Mouse (Mus musculus) C2C12 (cell line): ENCODE results near the gene Hcrtr2. TPM values are rescaled to one million over a fixed set of nuclear protein-coding genes. Genes with fewer than 3 reads are reported as not detected.

Experiments
- H3K27me3 ChIP-seq: one replicate; pipeline ENCODE4 v1.6.1; 2011; ENCODE audit not compliant: control insufficient read depth, insufficient read depth, insufficient read length
- H3K36me3 ChIP-seq: one replicate; pipeline ENCODE4 v1.6.1; 2011; ENCODE audit not compliant: control insufficient read depth, insufficient read depth
- H3K4me3 ChIP-seq: one replicate; pipeline ENCODE4 v1.5.1; 2011; ENCODE audit warnings: mild to moderate bottlenecking, control low read depth; ENCODE audit not compliant: poor library complexity, insufficient read depth, severe bottlenecking
- H3K79me2 ChIP-seq: one replicate; pipeline ENCODE4 v1.6.1; 2011; ENCODE audit not compliant: control insufficient read depth, insufficient read depth
- H3K79me3 ChIP-seq: one replicate; pipeline ENCODE4 v1.6.1; 2011; ENCODE audit warnings: low read depth, control low read depth
- H3ac ChIP-seq: one replicate; pipeline ENCODE3; 2011; ENCODE audit warnings: low read depth; ENCODE audit not compliant: control insufficient read depth, insufficient read length
- CEBPB ChIP-seq: IDR thresholded peaks from one replicate; pipeline ENCODE4 v1.6.1; 2011; ENCODE audit warnings: low read depth, mild to moderate bottlenecking, control low read depth, moderate library complexity
- CTCF ChIP-seq: IDR thresholded peaks from one replicate; pipeline ENCODE4 v1.5.1; 2011; ENCODE audit not compliant: control insufficient read depth, insufficient read depth, insufficient read length
- FOSL1 ChIP-seq: IDR thresholded peaks from one replicate; pipeline ENCODE4 v1.8.0; 2011; ENCODE audit warnings: mild to moderate bottlenecking, low read length; ENCODE audit not compliant: poor library complexity, insufficient read depth, severe bottlenecking
- MAX ChIP-seq: IDR thresholded peaks from one replicate; pipeline ENCODE4 v1.6.1; 2011; ENCODE audit warnings: mild to moderate bottlenecking, control low read depth
- MYOD1 ChIP-seq: IDR thresholded peaks from one replicate; pipeline ENCODE4 v1.6.1; 2011; ENCODE audit warnings: low read depth; ENCODE audit not compliant: control insufficient read depth, insufficient read length
- MYOG ChIP-seq: IDR thresholded peaks from one replicate; pipeline ENCODE4 v1.6.1; 2011; ENCODE audit not compliant: control insufficient read depth, insufficient read length; ENCODE audit errors: extremely low read depth
- USF1 ChIP-seq: IDR thresholded peaks from one replicate; pipeline ENCODE4 v1.6.1; 2011; ENCODE audit warnings: low read depth, mild to moderate bottlenecking, control low read depth, moderate library complexity
- polyA plus RNA-seq: library from polyadenylated mRNA; unstranded; fragments of >200 nt; fragmentation: generic; extraction: Trizol; gene quantifications from one replicate; pipeline ENCODE4 v1.2.1, GENCODE M21; 2012; ENCODE audit warnings: missing spikeins

The Hcrtr2 gene
- polyA plus RNA-seq, 1 experiment, result not detected

DNA sequence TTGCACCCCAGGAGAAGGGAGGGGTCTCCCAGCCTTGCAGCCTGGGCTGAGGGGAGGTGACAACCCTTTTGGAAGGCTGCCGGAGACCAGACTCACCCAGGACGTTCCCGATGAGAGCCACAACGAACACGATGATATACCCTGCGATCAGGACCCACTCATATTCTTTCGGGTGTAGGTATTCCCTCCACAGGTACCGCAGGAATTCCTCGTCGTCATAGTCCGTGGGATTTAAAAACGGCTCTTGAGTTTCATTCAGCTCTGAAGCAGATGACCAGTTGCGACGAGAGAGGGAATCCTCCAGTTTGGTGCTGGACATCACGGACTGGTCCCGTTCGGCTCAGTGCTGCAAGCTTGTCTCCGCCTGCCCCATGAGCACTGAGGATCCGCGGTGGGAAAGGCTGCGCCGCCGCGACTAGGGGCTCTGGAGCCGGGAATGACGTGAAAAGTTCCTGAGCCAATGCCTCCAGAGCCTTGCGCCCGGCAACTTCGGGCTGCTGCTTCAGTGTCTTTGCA is 412 bp downstream of the Hcrtr2 start:
- no peak overlapping the region for H3K4me3 ChIP-seq

GRCm38 (mm10) chr9:76322122-76323052 is 1.3 kb downstream of the Hcrtr2 start:
- Histone ChIP-seq H3K4me3 (no peak overlapping the region), H3K27me3 (peaks cover 10% of the 10 kb centered on the region), H3K36me3 (no peaks in the 10 kb centered on the region), H3K79me3 (no peaks in the 10 kb centered on the region), H3K79me2 (no peaks in the 10 kb centered on the region), H3ac (no peak overlapping the region)
- TF ChIP-seq USF1, result no peak
- no peak for TF ChIP-seq CTCF
- TF ChIP-seq MAX, result no peak
- TF ChIP-seq MYOG, result no peak

More for the DNA sequence above, 412 bp downstream of the Hcrtr2 start:
- peaks cover 10% of the 10 kb centered on the region for H3K27me3 ChIP-seq
- H3K79me2 ChIP-seq, result no peaks in the 10 kb centered on the region
- TF ChIP-seq MAX (no peak), CTCF (no peak), USF1 (no peak), FOSL1 (no peak), CEBPB (no peak), MYOG (no peak), MYOD1 (no peak)
- H3ac ChIP-seq, result no peak overlapping the region
- H3K79me3 ChIP-seq, result no peaks in the 10 kb centered on the region
- H3K36me3 ChIP-seq, result no peaks in the 10 kb centered on the region

GRCm38 (mm10) chr9:76321589-76321988 is 2.1 kb downstream of the Hcrtr2 start:
- H3K4me3 ChIP-seq, result no peak overlapping the region
- H3K27me3 ChIP-seq, result peaks cover 10% of the 10 kb centered on the region
- no peaks in the 10 kb centered on the region for H3K79me3 ChIP-seq
- TF ChIP-seq FOSL1, result no peak
- TF ChIP-seq MYOD1, result no peak
- TF ChIP-seq MAX, result no peak
- no peak for TF ChIP-seq USF1
- no peak for TF ChIP-seq MYOG
- no peak for TF ChIP-seq CEBPB
- no peak for TF ChIP-seq CTCF
- no peaks in the 10 kb centered on the region for H3K36me3 ChIP-seq
- no peaks in the 10 kb centered on the region for H3K79me2 ChIP-seq
- no peak overlapping the region for H3ac ChIP-seq

GRCm38 (mm10) chr9:76320755-76321154 is 2.9 kb downstream of the Hcrtr2 start:
- no peaks in the 10 kb centered on the region for H3K79me2 ChIP-seq
- H3K36me3 ChIP-seq, result no peaks in the 10 kb centered on the region
- peaks cover 10% of the 10 kb centered on the region for H3K27me3 ChIP-seq
- H3K79me3 ChIP-seq, result no peaks in the 10 kb centered on the region
- TF ChIP-seq FOSL1 (no peak), CTCF (no peak), MYOD1 (no peak), MYOG (no peak)
- H3K4me3 ChIP-seq, result no peak overlapping the region
- no peak overlapping the region for H3ac ChIP-seq

- no peaks in the 10 kb centered on the region for H3K79me2 ChIP-seq
- no peaks in the 10 kb centered on the region for H3K36me3 ChIP-seq
- no peak overlapping the region for H3ac ChIP-seq
- peaks cover 7% of the 10 kb centered on the region for H3K27me3 ChIP-seq
- no peak for TF ChIP-seq CTCF
- no peak for TF ChIP-seq USF1
- no peak for TF ChIP-seq MYOD1
- TF ChIP-seq MYOG, result no peak
- no peak for TF ChIP-seq FOSL1
- no peak for TF ChIP-seq CEBPB
- TF ChIP-seq MAX, result no peak
- H3K79me3 ChIP-seq, result no peaks in the 10 kb centered on the region
- no peak overlapping the region for H3K4me3 ChIP-seq
Measured at GRCm38 (mm10) chr9:76318302-76318701, 5.4 kb downstream of the Hcrtr2 start.

GRCm38 (mm10) chr9:76315096-76315495 is 8.6 kb downstream of the Hcrtr2 start:
- Histone ChIP-seq H3K4me3 (no peak overlapping the region), H3K79me2 (no peaks in the 10 kb centered on the region), H3K79me3 (no peaks in the 10 kb centered on the region), H3ac (no peak overlapping the region), H3K27me3 (no peaks in the 10 kb centered on the region), H3K36me3 (no peaks in the 10 kb centered on the region)
- TF ChIP-seq CEBPB, result no peak
- no peak for TF ChIP-seq FOSL1
- no peak for TF ChIP-seq MAX
